Mouse (Mus musculus) myocyte (in vitro differentiated cells): Measurements from ENCODE around the gene Cd2bp2.

Experiments
- CEBPB ChIP-seq: IDR thresholded peaks from 2 replicates; pipeline ENCODE4 v1.6.1; 2011; ENCODE audit warnings: mild to moderate bottlenecking, moderate library complexity; ENCODE audit not compliant: poor library complexity, insufficient read depth, severe bottlenecking
- MAX ChIP-seq: IDR thresholded peaks from one replicate; pipeline ENCODE4 v1.6.1; 2011; ENCODE audit warnings: low read depth, mild to moderate bottlenecking, control low read depth
- POLR2A ChIP-seq: IDR thresholded peaks from one replicate; pipeline ENCODE4 v1.6.1; 2011; ENCODE audit warnings: low read depth, mild to moderate bottlenecking, control low read depth, moderate library complexity; ENCODE audit not compliant: insufficient read length
- POLR2AphosphoS2 ChIP-seq: IDR thresholded peaks from one replicate; pipeline ENCODE4 v1.6.1; 2011; ENCODE audit warnings: low read depth, control low read depth; ENCODE audit not compliant: insufficient read length
- REST ChIP-seq: IDR thresholded peaks from one replicate; pipeline ENCODE4 v1.6.1; 2011; ENCODE audit warnings: mild to moderate bottlenecking, control low read depth, moderate library complexity; ENCODE audit not compliant: insufficient read depth, insufficient read length
- USF1 ChIP-seq: IDR thresholded peaks from one replicate; pipeline ENCODE4 v1.6.1; 2011; ENCODE audit warnings: low read depth, mild to moderate bottlenecking, control low read depth, moderate library complexity

- TF ChIP-seq POLR2AphosphoS2, result no peak
- no peak for TF ChIP-seq POLR2A
- TF ChIP-seq REST, result no peak
- TF ChIP-seq MAX, result no peak
- no peak for TF ChIP-seq USF1
- no peak for TF ChIP-seq CEBPB
Observed at GRCm38 (mm10) chr7:127234777-127235176, 38.9 kb upstream of the Cd2bp2 start.
